Mouse (Mus musculus) 3T3-L1 (cell line): ENCODE data around the gene Rab44.

ENCODE experiments used
- DNase-seq: peaks from one replicate; pipeline ENCODE4 v3.0.0-alpha.2; 2015; ENCODE audit warnings: low read depth, low spot score

The Rab44 gene

DNA sequence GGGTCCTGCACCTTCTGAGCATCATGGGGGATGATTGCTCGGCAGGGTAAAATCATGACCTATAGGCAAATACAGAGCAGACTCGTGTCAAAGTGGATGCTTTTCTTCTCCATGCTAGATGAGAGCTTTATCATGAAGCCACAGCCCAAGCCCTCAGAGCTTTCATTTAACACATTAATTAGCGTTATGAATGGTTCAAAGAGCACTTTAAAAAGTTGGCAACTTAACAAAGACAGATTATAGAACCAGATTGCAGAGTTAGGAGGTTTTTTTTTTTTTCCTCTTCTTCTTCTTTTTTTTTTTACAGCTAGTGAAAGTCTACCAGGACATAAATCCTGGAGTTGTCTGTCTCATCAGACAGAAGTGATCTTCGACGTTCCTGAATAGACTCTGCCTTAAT lies 15.4 kb downstream of the Rab44 start:
- no peak for DNase-seq

DNA sequence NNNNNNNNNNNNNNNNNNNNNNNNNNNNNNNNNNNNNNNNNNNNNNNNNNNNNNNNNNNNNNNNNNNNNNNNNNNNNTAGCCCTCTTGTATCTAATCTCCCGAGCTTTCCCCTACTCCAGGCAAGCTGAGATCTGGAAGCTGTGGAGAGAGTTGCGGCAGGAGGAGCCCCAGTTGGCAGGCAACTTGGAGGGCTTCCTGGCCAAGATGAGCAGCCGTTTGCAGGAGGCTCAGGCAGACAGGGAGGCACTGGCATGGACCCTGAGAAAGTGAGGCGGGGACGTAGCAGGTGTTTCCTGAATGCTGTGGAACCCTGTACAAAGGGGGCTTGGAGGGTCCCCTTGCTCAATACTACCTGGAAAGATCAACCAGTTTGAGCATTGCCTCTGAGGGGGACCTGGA lies 21.1 kb downstream of the Rab44 start:
- no peak for DNase-seq

DNA sequence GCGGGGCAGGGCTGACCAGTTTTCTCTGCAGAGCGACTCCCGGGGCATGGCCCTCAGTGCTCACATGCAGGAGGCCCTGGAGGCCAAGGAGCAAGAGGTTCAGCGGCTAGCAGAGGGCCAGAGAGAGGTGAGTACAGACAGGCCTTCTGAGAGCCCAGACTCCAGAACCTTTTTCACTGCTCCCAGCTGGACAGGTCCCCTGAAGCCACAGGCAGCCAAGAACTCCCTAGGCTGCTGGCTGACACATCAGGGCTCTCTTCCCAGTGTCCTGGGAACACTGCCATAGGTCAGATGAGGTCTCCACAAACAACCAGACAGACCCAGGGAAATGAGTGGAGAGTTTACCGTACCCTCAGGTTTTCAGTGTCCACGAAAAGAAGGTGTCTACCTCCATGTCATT lies 22.3 kb downstream of the Rab44 start:
- peak; percentile 85 for DNase-seq

DNA sequence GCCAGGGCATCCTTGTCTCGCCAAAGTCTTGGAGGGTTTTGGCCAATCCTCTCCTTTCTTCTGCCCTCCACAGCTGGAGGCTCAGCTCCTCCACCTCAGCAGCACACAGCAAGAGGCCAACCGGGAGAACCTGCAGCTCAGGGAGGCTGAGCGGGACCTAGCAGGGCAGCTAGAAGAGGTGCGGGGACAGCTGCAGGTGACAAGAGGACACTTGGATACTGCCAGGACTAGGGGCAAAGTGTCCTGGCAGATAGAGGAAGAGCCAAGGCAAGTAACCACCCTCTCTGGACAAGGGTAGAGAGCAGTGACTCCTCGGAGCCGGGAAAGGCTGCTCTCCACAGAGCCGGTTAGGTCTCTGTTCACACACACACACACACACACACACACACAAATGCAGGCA lies 24.0 kb downstream of the Rab44 start:
- DNase-seq: no peak

DNA sequence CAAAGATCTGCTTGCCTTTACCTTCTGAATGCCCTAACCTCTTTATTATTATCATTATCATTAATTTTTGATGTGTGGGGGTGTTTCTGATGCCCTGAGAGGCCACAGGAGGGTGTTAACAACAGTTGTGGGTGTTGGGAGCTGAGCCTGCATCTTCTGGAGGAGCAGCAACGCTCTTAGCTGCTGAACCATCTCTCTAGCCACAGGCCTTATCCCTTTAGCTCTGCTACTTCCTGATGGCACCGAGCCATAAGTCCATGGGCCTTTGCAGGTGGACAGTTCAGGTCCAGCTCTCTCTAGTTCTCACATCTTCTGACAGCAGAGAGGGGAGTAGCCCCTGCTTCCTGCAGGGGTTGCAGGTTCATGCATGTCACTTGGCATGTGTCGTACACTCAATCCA lies 27.6 kb downstream of the Rab44 start:
- no peak for DNase-seq

DNA sequence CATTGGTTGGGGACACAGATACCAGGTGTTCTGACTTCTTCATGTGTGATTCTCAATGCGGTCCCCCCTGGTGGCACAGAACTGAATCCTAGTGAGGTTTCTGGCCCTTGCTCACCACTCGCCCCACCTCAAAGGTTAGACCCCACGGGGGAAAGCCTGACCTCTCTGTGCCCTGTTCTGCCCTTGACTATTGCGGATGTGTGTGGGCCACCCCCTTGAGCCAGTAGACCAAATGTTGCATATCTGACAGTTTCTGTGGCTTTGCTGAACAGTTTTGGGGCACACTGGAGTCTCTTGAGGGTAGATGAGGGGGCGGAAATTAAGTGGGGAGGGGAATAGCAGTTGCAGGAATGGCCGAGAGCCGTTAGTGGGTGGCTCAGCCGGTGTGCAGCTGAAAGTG lies 29.3 kb downstream of the Rab44 start:
- no peak for DNase-seq

DNA sequence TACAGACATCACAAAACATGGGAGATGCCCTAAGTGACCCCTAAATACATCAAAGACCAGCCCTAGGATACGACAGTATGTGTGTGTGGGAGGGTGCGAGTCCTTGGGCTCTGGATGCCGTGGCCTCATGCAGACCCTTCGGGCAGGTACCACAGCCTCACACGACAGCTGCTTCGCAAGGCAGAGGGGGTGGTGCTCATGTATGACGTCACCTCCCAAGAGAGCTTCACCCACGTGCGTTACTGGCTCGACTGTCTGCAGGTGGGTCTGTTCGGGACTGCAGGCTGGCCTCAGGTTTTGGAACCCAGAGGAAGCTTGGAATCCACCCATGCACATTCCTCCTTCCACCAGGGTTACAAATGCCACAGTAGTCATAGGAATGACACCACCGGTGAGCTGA lies 31.2 kb downstream of the Rab44 start:
- no peak for DNase-seq

DNA sequence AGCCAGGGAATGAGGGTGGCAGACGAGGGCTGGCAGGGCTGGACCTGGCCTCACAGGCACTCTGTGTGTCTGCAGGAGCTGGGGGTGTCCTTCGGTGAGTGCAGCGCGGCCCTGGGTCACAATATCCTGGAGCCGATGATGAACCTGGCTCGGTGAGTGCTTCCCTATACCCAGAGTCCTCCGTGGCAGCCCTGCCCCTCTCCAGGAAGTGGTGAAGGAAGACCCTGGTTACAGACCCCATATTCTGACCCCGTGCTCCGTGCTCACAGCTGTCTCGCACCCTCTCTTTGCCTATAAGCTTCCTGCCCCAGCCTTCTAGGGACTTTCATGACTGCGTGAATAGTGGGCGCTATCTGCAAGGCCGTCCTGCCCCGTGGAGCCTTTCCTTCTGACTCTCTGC lies 33.3 kb downstream of the Rab44 start:
- no peak for DNase-seq

DNA sequence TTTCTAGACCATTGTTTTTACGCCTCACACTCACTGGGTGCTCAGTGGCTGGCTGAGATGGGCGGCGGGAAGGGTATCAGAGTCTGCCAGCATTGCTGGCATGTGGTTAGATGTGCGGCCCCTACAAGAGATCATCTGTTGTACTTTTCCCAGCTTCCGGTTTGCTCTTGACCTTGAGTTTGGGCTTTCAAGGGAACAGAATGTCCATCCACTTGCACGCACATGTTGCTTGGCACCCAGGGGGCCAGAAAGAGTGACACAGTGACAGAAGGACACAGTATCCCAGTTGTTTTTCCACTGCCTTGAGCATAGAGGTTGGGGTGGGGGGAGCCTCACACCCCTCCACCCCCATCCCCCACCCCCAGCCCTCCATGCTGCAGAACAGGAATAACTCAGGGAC lies 33.8 kb downstream of the Rab44 start:
- no peak for DNase-seq

DNA sequence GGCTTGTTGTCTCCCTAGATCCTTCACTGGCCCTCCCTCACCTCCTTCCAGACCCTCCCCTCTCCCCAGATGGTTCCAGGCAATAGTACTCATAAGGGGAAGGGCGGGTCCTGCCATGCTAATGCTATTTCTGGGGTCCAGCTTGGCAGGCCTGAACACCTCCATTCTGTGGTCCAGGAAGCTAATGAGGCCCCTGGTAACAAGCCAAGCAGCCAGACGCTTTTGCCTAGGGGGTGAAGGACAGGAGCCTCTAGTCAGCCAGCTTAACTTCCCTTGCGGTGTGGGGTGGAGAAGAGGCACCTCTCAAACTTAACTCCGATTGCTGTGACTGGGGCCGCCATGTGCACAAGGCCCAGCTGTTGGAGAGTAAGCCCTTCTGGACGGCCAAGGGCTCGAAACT lies 35.8 kb downstream of the Rab44 start:
- DNase-seq: no peak

DNA sequence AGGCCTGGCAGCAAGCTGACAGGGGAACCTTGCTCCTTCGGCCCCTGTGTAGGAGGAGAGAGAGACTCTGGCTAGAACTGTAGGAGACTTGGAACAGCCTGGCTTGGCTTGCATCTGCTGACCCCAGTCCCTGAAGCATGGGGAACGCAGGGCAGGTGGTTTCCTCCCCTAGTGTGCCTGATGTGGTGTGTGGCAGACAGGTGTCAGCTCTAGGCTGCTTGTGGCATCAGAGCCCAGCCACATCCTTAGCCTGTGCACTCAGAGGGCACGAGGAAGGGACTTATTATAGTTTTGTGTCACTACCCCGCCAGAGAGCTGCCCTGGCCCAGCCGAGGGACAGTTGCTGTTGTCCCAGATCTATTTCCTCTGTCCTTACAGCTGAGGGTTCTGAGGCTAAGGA lies 38.6 kb downstream of the Rab44 start:
- DNase-seq: no peak

DNA sequence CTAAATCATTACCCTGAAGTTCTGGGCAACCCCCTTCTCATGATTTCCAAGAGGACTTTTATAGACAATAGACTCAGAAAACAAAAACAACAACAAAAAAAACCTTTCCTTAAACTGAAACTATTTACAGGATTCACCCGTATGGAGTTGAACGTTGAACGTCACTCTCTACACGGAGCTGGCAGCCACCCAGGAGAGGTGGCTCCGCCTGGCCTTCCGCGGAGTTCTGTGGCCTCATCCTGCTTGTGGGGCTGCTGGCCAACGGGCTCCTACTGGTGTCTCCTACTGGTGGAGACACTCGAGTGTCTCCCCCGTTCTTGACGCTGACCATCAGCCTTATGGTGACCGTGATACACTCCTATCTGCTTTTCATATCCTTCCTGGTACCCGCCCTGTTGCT lies 40.3 kb downstream of the Rab44 start:
- DNase-seq: no peak

DNA sequence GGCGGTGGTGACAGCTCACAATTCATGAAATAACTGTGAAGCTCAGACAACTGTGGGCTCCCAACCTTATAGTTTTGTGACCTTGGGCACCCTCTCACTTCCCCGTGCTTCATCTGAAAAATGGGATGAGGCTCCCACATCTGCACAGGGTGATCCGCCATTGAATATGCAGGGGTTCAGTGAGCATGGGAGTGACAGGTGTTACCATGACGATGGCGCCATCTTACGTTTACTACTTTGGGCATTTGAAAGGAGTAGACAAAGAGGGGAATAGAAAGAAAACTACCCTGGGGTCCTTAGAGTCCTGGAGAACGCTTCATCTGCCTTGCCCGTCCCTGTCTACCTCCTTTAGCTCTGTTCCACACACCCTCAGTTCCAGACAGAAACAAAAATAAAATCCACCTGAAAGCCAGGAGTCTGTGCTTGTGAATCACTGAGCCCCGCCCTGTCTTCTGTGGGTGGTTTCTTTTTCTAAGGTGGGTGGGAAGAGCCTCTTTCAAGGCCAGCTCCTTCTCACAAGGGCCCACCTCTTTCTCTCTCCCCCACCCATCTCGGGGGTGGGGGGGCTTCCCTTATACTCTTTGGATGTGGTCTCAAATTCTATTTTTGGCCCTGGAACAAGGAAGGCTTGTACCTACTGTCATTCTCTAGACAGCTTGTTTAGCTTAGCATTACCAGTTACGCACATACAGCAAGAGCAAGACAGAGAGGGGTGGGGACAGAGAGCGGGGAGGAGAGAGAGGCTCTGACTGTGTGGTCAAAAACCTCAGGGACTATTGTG lies 41.6 kb downstream of the Rab44 start:
- DNase-seq: no peak

DNA sequence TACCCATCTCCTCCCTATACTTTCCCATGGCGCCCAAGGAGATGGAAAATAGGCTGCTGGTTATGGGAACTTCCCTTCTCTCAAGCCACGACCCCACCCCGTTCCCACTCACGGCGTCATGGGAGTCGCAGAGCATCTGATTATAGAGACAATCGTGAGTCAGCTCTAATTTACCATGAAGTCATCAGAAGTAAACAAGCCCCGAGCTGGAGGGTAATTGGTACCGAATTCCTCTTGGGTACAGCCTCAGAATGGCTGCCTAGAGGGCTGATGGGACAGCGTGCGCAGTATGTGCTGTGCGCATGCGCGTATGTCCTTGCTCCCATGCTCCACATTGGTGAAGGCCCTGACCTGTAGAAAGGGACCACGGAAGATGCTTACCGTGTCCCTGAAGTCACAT lies 42.5 kb downstream of the Rab44 start:
- no peak for DNase-seq

DNA sequence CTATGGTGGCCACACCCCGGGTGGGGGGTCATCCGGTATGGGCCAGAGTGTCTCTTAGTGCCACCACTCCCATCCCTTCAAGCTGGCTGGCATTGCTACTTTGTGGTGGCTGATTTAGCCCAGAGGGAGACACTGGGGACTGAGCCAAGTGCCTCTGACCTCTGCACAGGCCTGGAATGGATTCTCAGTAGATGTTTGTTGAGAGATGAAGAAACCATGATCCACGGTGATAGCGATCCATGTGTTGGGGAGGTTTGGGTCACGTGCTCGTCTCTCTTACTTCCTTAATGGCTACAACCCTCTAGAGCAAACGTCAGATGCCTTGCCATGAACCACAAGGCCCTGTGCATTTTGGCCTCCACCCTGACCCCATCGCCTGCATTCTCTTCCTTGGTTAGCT lies 42.9 kb downstream of the Rab44 start:
- peak; percentile 52 for DNase-seq

DNA sequence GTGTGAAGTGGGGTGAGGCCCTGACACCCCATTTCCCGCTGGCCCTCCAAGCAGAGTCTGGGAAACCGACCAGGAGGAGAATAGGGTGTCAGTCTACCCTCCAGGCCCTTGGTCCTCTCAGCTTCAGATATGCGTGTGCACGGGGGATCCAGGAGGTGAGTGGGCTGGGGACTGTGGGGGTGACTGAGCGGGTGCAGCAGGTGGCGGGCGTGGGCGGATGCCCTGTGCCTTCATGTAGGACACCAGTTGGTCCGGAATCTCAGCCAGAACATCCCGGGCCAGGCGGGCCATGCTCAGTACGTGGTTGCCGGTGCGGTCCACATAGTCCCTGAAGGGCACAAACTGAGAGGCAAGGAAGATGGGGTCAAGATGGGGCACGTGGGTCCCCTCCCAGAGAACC lies 45.0 kb downstream of the Rab44 start:
- DNase-seq: no peak

DNA sequence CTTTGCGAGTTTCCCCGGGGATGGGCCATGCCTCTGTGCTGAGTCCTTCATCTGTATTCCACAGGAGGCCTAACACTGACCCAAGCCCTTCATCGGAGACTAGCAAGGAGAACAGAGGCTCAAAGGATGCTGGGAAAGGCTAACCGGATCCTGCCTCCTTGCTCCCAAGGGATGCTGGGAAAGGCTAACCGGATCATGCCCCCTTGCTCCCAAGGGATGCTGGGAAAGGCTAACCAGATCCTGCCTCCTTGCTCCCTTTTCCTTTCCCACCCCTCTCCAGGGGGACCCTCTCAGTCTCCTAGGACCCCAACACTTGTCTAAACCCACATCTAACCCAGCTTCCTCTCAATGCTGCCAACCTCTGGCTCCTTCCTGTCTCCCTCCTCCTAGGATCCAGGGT lies 45.4 kb downstream of the Rab44 start:
- no peak for DNase-seq

DNA sequence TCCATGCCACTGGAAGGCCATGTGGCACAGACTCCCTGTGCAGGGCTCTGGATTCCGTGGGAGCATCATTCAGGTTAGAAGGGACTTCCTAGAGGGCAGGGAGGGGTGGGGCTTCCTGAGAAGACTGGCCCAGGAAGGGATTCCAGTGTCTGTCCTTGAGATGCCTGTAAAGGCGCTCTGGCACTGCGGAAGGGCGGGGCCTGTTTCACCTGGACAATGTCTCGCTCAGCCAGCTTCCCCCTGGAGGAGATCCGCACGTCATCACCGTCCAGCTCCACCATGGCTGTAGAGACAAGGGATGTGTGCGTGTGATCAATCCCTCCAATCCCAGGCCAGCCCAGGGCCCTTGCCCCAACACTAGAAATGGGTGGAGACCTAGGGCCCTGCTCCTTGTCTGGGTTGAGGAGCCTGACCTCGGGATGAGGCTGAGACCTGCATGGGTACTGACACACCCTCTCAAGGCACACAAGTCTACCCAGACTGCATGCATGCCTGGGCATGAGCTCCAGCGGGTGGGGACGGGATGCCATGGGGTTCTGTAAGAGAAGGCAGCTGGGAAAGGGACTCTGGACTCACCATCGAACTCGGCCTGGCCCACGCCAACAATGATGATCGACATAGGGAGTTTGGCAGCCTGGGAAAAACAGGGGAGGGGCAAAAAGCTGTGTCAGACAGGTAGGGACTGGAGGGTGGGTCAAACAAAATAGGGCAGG lies 46.0 kb downstream of the Rab44 start:
- DNase-seq: no peak

DNA sequence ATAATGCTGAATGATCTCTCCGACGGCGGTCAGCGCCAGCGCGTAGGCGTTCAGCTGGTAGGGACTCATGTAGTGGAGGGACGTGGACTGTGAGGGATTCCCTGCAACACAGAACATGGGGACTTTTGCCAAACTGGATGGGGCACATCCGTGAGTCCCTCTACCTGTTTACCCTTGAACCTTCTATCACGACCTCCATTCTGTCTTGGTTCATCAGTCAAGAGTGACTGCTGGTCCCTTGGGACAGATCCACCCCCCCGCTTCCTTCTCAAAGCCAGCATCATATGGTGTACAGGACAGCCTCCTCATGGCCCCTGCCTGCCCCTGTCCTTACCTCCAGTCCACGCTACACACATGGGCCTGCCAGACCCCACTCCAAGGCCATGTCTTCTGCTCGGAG lies 48.4 kb downstream of the Rab44 start:
- no peak for DNase-seq

DNA sequence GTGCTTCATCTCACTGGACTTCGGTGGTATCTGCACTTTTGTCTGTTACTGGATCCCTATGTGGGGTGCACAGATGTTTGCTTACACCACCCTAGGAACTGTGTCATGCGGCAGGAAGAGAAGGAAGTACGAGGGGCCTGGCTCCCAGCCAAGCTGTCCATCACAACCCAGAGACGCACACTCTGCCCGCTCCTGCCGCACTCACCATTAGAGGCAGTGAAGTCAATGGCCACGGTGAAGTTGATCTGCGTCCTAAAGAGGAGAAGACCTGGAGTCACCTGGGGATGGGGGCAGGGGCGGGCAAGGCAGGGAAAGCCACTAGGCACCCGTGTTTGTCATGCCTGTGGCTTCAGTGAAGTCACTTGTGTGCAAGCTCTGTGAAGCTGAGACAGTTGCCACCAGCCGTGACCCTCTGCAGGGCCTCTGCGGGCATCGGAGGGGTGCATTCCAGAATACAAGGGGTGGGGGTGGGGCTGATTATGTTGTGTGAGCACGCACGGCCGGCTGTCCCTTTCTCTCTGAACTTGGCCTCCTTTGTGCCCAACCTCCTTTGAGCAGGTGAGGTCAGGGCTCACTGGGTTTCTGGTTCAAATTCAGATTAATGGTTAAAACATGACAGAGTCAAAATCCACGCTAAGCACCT lies 50.6 kb downstream of the Rab44 start:
- DNase-seq: no peak

DNA sequence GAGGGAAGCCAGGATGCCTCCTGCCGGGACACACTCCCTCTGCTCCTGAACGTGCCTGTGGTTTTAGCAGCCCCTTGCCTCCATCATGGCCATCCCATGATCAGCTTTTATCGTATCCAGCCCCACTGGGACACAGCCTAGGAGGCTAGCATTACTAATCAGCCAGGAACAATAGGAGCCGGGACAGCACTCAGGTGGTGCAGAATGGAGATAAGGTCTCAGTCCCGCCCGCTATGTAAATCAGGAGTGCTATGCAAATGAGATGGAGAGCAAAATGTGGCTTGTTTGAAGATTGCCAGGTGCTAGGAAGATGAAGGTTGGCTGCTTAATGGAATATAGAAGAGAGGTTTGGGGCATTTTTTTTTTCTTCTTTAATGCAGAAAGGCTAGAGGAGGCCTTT lies 51.5 kb downstream of the Rab44 start:
- DNase-seq: no peak

DNA sequence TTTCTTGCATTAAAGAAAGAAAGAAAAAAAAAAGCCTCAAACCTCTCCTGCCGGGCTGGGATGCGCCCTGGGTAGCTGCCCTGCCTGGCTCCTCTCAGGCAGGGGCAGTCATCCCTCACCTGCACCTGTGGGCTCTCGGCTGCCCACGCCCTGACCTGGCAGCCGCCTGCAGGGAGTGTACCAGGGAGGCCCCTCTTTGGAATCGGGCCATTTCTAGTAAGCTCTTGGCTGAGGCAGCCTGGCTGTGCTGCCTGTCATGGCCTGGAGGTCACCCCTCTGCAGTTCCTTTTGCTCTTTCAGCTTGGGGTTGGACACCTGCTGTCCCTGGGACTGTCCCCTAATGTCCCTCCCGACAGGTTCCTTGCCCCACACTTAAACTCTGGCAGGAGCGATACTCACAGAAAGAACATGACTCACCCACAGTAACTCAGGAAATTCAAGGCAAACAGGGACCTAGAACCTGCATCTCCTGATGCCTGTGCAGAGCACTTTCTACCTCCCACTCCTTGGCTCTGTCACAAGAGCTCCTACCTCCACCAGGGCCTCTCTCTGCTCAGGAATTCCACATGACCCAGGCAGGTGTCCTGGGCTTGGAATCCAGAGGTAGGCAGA lies 52.1 kb downstream of the Rab44 start:
- no peak for DNase-seq

DNA sequence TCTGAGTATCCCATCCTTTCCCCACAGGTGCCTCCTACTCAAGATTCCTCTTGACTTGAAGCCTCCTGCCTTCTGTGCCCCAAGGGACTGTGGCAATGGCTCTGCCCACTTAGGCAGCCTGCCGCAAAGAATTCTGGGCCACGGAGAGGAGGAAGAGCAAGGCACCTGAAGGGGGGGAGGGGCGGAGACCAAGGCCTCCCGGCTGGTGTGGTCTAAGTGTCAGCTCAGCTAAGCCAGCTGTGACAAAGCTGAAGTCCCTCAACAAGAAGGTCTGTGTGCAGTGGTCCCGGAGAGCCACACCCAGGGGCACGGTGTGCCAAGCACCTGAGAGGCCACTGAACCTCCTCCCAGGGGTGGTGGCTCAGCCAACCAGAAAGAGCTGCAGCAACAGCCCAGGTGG lies 53.4 kb downstream of the Rab44 start:
- DNase-seq: no peak
